Comparison of ENCODE assay signal across 14 mouse cellular contexts in genomic region chr7:141017824-141018223, GRCm38 (mm10). TPM values are rescaled to one million over a fixed set of nuclear protein-coding genes. Genes with fewer than 3 reads are reported as not detected.
DNase-seq lines count a peak whose midpoint lies in the region; ATAC-seq and TF ChIP-seq lines count a peak whose summit lies in the region.
"Not testable (repeated sequence)": the region's sequence is repeated elsewhere in the genome, so short reads cannot be mapped to it uniquely, and the experiment has no call there.
"Had no signal": no experiment of that assay in that cellular context is flagged by ENCODE, and none has a peak within 500 bp of the region (broad histone marks: within the 10 kb centered on the region; RNA-seq: fewer than 3 reads in every experiment).

TSS of gene Ifitm6 (minus strand) at chr7:141017924.

- 68% methylated on average over 1 of the region's 1 CpGs for WGBS in bone marrow, adult 2 months
- 100% methylated on average over 1 of the region's 1 CpGs for WGBS in liver, adult 2 months
- WGBS in liver, postnatal 0 days (ENCODE audit: insufficient replicate concordance): 87% methylated on average over 1 of the region's 1 CpGs
- WGBS in spleen, adult 2 months: 91% methylated on average over 1 of the region's 1 CpGs

- not testable (repeated sequence) for H3K79me2 ChIP-seq in liver, adult 2 months (ENCODE audit: control insufficient read depth, insufficient read depth, low read length); myocyte (ENCODE audit: control insufficient read depth, insufficient read depth)

- peak within 1 kb of the TSS; percentile 87 for H3K27ac ChIP-seq in bone marrow, adult 2 months (ENCODE audit: control insufficient read depth, insufficient read depth, low read depth, low read length, poor library complexity)
- H3K27ac ChIP-seq in liver, adult 2 months (replicated peaks; ENCODE audit: insufficient read depth, low read depth, low read length): peak within 1 kb of the TSS; percentile 28; the same call in 1 of the 2 replicates
- peak within 1 kb of the TSS; percentile 57 for H3K27ac ChIP-seq in liver, postnatal 0 days (ENCODE audit: low read depth)
- H3K27ac ChIP-seq in spleen, adult 2 months (ENCODE audit: insufficient read depth, low read length): not testable (repeated sequence)

- not testable (repeated sequence) for TF ChIP-seq EP300 in liver, postnatal 0 days (IDR thresholded peaks at IDR 0.05; ENCODE audit: low read depth)

- not testable (repeated sequence) for H3K9ac ChIP-seq in liver, adult 2 months (ENCODE audit: low read depth, low read length); liver, postnatal 0 days (replicated peaks)

- H3K27me3 ChIP-seq in liver, adult 2 months (ENCODE audit: control insufficient read depth, insufficient read depth, low read length); liver, postnatal 0 days (ENCODE audit: insufficient read depth, low read length); myocyte (ENCODE audit: control insufficient read depth, insufficient read depth, insufficient read length); spleen, adult 2 months (ENCODE audit: control insufficient read depth, insufficient read depth, low read length): not testable (repeated sequence)

- not testable (repeated sequence) for H3K4me1 ChIP-seq in bone marrow, adult 2 months (ENCODE audit: control insufficient read depth, insufficient read depth, low read length); liver, adult 2 months (ENCODE audit: control insufficient read depth, insufficient read depth, low read length); liver, postnatal 0 days (ENCODE audit: insufficient read depth); spleen, adult 2 months (ENCODE audit: control insufficient read depth, insufficient read depth, insufficient read length)

- not testable (repeated sequence) for DNase-seq in gonadal fat pad, adult 2 months (ENCODE audit: low read depth); liver, adult 2 months (ENCODE audit: extremely low read depth, low read depth, low spot score); liver, postnatal 0 days; spleen, adult 2 months (ENCODE audit: low read depth in 1 of 2, low spot score in 2 of 2)

- not testable (repeated sequence) for H3ac ChIP-seq in myocyte (ENCODE audit: control insufficient read depth, insufficient read length)

- TF ChIP-seq CTCF in bone marrow, adult 2 months (IDR thresholded peaks at IDR 0.05; ENCODE audit: control insufficient read depth, insufficient read depth, low read length); liver, adult 2 months (IDR thresholded peaks at IDR 0.05; ENCODE audit: low read depth, low read length); liver, postnatal 0 days (IDR thresholded peaks at IDR 0.05; ENCODE audit: low read depth); spleen, adult 2 months (IDR thresholded peaks at IDR 0.05; ENCODE audit: extremely low read depth, insufficient read depth, insufficient read length, insufficient replicate concordance): not testable (repeated sequence)

- H3K9me3 ChIP-seq in liver, postnatal 0 days (ENCODE audit: low read length): not testable (repeated sequence)

- not testable (repeated sequence) for TF ChIP-seq POLR2A in bone marrow, adult 2 months (IDR thresholded peaks at IDR 0.05; ENCODE audit: borderline replicate concordance, control insufficient read depth, low read depth, low read length); liver, adult 2 months (IDR thresholded peaks at IDR 0.05; ENCODE audit: extremely low read depth, insufficient read depth, low read length); myocyte (IDR thresholded peaks at IDR 0.05; ENCODE audit: insufficient read length, low read depth); spleen, adult 2 months (IDR thresholded peaks at IDR 0.05; ENCODE audit: low read depth, low read length)

- peak within 1 kb of the TSS; percentile 35; the same call in 1 of the 2 replicates for H3K4me2 ChIP-seq in liver, postnatal 0 days (ENCODE audit: low read depth, low read length)
- H3K4me2 ChIP-seq in myocyte (ENCODE audit: low read depth): peak within 1 kb of the TSS; percentile 64

- ATAC-seq in erythroblast, adult 5-6 weeks (replicated peaks; ENCODE audit: low FRiP score, poor library complexity, severe bottlenecking); megakaryocyte, adult 5-6 weeks (ENCODE audit: poor library complexity, severe bottlenecking): not testable (repeated sequence)
- ATAC-seq in liver, postnatal 0 days: 0 out of 2 replicates have a peak, but pooled peaks have one; percentile 2

- H3K36me3 ChIP-seq in liver, adult 2 months (ENCODE audit: control insufficient read depth, insufficient read depth, low read length); liver, postnatal 0 days (replicated peaks; ENCODE audit: insufficient read depth, low read length); myocyte (ENCODE audit: control insufficient read depth, insufficient read depth); spleen, adult 2 months (ENCODE audit: control insufficient read depth, insufficient read depth, low read length): not testable (repeated sequence)

- peak within 1 kb of the TSS; percentile 41 for H3K4me3 ChIP-seq in bone marrow, adult 2 months (replicated peaks; ENCODE audit: control insufficient read depth, low read depth, low read length)
- H3K4me3 ChIP-seq in liver, adult 2 months (ENCODE audit: insufficient read depth, low read depth, low read length); myocyte; spleen, adult 2 months (ENCODE audit: extremely low read depth, insufficient read depth, insufficient read length): not testable (repeated sequence)
- H3K4me3 ChIP-seq in liver, postnatal 0 days (ENCODE audit: low read depth, low read length): peak within 1 kb of the TSS; percentile 39; the same call in 1 of the 2 replicates

RNA-seq across cellular contexts. Expression of gene Ifitm6, which starts in this region (rescaled TPM):
- 195 and 524 TPM in 2 replicates for polyA plus RNA-seq in bone marrow, adult 2 months (2011; ENCODE audit: insufficient read depth, insufficient read length, low replicate concordance, missing spikeins)
- total RNA-seq in erythroblast, adult 5-6 weeks (2015; ENCODE audit: low replicate concordance): 336 and 380 TPM in 2 replicates
- 99.4 and 179 TPM in 2 replicates for total RNA-seq in erythroblast, adult 5-6 weeks (2017; ENCODE audit: low replicate concordance)
- polyA plus RNA-seq in gonadal fat pad, adult 2 months (2012; rRNA removed): 10.2 and 16.1 TPM in 2 replicates
- total RNA-seq in liver, adult 2 months (2014; rRNA removed): 0.81 and 0.83 TPM in 2 replicates
- 0.72 and 1.7 TPM in 2 replicates for polyA plus RNA-seq in liver, adult 2 months (2012; rRNA removed)
- 53.6 and 54.4 TPM in 2 replicates for polyA plus RNA-seq in liver, postnatal 0 days (2015; fragmentation: Nextera tagmentation; extraction: Ambion mirVana)
- total RNA-seq in megakaryocyte, adult 5-6 weeks (2015): 1,773 and 2,031 TPM in 2 replicates
- 1,518 and 1,657 TPM in 2 replicates for total RNA-seq in megakaryocyte, adult 5-6 weeks (2017)
- 4.4 TPM for polyA plus RNA-seq in myocyte (2012; fragmentation: generic; extraction: Trizol)
- polyA plus RNA-seq in spleen, adult 2 months (2012; rRNA removed): 25.5 and 45.9 TPM in 2 replicates
- total RNA-seq: adrenal gland, postnatal 25 days; gastrocnemius, adult 8-10 months; gastrocnemius, postnatal 25 days had no signal
- polyA plus RNA-seq: embryonic facial prominence, embryonic 10.5 days; forebrain, embryonic 11.5 days; hindbrain, embryonic 10.5 days had no signal

Comparison
In these comparisons a context has a peak if more than half of its experiments do, and no peak if none do; other contexts are left out.
1. RNA of gene Ifitm6 (total RNA-seq): 1,518 to 2,031 TPM in megakaryocyte, adult 5-6 weeks and 99.4 to 380 TPM in erythroblast, adult 5-6 weeks; 0.81 to 0.83 TPM in liver, adult 2 months; every median in the first group is over 10 times any median in the second.